Mouse (Mus musculus) c-Kit-positive CD71-positive TER-119-positive erythroid progenitor cells, embryonic 14.5 days (primary cell): ENCODE measurements around the gene Gtf3c5.

Experiments used
- DNase-seq: peaks from one replicate; pipeline ENCODE4 v3.0.0-alpha.2; 2013; ENCODE audit warnings: low spot score

The Gtf3c5 gene

GRCm38 (mm10) chr2:28583651-28584050 lies at the start of gene Gtf3c5:
Gene Gtf3c5, minus strand, starts transcription at chr2:28583751.
- no peak for DNase-seq

GRCm38 (mm10) chr2:28633136-28633535 lies 49.6 kb upstream of the Gtf3c5 start:
- no peak for DNase-seq

- DNase-seq: no peak
Measured at GRCm38 (mm10) chr2:28632626-28633025, 49.1 kb upstream of the Gtf3c5 start.

DNA sequence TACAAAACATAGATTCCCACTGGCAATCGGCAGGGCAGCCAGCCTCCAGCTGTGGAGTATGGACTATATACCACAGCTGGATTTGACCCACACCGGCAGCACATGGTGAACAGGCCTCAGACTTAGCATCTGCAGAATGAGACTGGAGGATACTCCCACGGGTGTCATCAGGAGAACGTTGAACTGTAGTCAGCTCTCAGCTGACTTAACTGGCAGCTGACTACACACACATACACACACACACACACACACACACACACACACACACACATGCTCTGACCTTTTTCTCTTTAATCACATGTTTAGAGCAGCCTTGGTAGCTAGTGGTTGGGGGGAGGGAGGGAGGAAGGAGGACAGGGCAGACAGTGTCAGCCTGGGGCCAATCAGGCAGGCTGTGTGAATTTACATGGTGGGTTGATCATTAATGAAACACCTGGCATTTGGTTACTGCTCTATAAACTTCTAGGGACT lies 46.4 kb upstream of the Gtf3c5 start:
- DNase-seq: no peak

DNA sequence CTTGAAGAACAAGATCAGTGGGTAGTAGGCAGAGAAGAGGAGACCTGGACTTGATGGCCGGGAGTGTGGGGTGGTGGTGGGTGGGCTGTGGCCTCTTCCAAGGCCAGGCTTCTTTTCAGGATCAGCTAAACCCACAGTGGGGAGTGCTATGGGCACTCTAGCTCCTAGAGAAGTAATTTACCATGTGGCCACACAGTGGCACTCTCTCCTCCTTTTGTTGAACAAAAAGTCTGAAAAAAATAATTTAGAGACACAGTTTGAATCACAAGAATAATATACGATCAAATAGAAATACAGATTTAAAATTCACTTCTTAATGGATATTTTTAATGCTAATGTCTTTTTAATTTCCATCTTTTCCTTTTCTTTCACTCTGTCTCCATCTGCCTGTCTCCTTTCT lies 44.5 kb upstream of the Gtf3c5 start:
- no peak for DNase-seq

DNA sequence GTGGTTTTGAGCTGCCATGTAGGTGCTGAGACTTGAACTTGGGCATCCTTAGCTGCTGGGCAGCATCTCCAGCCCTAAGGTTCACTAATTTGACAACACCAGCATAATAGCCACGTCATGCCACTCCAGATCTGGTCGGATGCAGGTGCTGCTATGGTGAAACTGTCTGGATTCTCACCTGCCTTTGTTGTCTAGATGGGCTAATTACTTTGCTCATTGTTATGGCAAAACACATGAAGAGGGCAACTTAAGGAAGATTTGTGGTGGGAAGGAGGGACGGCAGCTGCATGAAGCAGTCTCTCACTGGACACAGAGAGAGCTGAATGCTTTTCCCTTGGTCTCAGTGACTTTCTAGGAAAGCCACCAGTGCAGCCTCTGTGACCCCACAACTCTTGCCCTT lies 42.5 kb upstream of the Gtf3c5 start:
- no peak for DNase-seq

- DNase-seq: no peak
Measured at GRCm38 (mm10) chr2:28624870-28625269, 41.3 kb upstream of the Gtf3c5 start.

DNA sequence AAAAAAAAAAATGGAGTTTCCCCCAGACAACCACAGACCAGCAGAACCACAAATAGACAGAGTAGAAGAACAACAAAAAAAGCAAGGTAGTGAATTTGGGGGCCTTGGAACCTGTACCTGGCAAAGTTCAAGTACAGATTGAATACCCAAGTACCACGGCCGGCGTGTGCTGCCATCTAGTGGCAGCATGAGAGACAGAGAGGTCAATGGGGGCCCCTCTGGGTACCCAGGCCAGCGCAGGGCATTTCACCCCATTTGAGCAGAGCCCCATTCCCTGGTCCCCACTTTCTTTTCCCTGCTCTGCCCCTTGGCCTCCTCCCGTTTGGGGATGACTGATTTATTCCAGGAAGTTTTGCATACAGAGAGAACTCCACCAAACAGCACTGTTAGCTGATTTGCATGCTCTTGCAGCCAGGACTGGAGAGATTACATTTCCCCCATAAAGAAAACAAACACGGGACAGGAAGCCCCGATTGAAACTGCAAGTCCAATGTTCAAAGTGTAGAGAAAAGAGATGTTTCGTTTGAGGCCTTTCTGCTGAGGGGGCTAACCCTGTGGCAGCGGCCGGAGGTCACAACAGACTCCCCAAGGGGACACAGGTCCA lies 39.1 kb upstream of the Gtf3c5 start:
- no peak for DNase-seq

DNA sequence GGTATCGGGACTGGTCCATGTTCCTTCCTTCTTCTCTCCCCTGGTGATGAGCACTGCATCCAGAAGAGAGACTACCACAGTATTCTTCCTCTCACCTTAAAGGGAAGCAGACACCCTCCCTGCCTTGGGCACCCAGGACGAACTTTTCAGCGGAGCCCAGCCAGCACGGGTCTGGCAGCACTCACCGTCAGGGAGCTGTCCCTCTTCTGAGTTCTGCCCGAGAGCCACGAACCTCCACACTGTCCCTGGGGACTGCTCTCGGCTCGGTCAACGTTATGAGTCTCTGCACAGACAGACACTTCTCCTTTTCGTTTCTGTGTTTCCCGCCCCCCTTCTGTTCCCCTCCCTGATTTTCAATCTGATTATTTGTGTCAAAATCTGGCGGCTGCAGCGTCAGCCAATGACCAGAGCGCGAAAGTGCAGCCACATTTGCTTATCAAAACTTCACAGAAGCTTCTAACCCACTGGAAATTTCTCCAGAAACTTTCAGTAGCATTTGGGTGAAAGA lies 38.2 kb upstream of the Gtf3c5 start, which contains the start of gene Gfi1b:
Gene Gfi1b (minus strand): TSS at position 319 of the 508 bp plus-strand sequence.
- DNase-seq: no peak

- DNase-seq: no peak
Measured at GRCm38 (mm10) chr2:28621111-28621510, 37.6 kb upstream of the Gtf3c5 start.

GRCm38 (mm10) chr2:28620522-28620921 lies 37.0 kb upstream of the Gtf3c5 start:
- no peak for DNase-seq

- DNase-seq: no peak
Measured at GRCm38 (mm10) chr2:28619369-28619768, 35.8 kb upstream of the Gtf3c5 start.

GRCm38 (mm10) chr2:28618777-28619336 lies 35.3 kb upstream of the Gtf3c5 start:
- DNase-seq: no peak

- DNase-seq: no peak
Measured at GRCm38 (mm10) chr2:28617498-28618486, 34.2 kb upstream of the Gtf3c5 start.

GRCm38 (mm10) chr2:28616874-28617273 lies 33.3 kb upstream of the Gtf3c5 start:
- DNase-seq: peak; percentile 91

DNA sequence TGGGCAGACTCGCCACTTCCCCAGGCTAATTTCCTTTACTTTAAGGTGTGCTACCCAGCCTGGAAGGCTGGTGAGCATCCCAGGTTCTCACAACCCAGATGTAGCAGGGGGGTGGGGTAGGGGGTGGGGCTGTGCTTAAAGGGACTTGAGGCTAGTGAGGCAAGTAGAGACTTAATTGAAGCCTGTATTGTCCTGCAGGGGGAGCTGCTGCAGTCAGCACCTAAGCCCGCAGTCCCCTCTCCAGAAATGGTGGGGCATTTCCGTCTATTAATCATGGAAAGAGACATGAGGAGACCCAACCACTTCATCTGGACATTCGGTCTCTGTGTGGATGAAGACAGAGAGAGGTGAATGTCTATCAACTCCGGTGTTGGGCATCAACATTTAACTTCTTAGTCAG lies 32.8 kb upstream of the Gtf3c5 start:
- no peak for DNase-seq

- no peak for DNase-seq
Measured at GRCm38 (mm10) chr2:28613599-28613998, 30.0 kb upstream of the Gtf3c5 start.

GRCm38 (mm10) chr2:28612436-28613063 lies 29.0 kb upstream of the Gtf3c5 start:
- no peak for DNase-seq

DNA sequence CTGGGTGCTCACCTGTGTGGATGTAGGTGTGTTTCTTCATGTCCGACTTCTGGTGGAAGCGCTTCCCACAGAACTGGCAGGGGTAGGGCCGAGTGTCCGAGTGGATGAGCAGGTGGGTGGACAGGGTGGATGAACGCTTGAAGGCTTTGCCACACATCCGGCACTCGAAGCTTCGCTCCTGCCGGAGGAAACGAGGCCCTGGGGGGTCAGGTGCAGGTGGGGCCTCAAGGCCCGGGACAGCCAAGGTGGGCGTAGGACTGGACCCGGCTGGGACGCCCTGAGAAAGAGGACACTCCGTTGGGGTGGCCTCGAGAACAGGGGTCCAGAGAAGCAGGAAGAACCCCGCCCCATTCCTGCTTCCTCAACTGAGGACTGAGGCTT lies 27.8 kb upstream of the Gtf3c5 start:
- no peak for DNase-seq

DNA sequence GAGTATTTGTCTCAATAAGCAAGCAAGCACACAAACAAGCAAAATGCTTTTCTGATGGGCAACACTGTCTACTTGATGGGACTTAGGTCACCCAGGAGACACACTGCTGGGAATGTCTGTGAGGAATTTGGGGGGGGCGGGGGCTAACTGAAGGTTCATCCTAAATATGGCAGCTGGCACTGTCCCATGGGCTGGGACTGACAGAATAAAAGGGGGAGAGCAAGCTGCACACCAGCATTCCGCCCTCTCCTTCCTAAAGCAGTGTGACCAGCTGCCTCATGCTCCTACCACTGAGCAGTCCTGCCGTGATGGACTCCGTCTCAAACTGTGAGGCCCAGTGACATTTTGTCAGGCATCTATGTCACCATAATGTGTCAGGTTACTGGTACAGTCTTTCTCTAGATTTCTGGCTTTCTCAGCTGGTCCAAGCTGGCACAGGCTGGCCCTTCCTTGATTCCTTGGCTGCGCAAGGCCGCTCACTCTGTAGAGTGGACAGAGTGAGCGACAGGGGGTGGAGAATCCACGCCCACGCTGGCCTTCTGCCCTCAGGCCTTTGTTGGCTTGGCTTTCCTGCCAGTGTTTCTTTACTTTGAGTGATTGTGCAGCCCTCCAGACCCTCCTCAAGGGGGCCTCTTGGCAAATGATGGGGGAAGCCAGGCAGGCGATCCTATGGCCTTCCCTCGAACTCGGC lies 27.3 kb upstream of the Gtf3c5 start:
- no peak for DNase-seq

GRCm38 (mm10) chr2:28609851-28610250 lies 26.3 kb upstream of the Gtf3c5 start:
- DNase-seq: no peak
